8 mouse cellular contexts compared by ENCODE assay signal in genomic region chr8:126667721-126668656, GRCm38 (mm10).
DNase-seq lines count a peak whose midpoint lies in the region; ATAC-seq lines count a peak whose summit lies in the region.

No protein-coding gene starts in this region.

- 22% methylated on average over 16 of the region's 16 CpGs for WGBS in forebrain, embryonic 16.5 days

- no peak overlapping the region for H3K4me3 ChIP-seq in forebrain, embryonic 16.5 days (replicated peaks; ENCODE audit: low read length)

- H3K27me3 ChIP-seq in forebrain, embryonic 16.5 days (replicated peaks; ENCODE audit: control insufficient read depth, insufficient read depth, low read length): no peaks in the 10 kb centered on the region

- peak overlapping the region; percentile 2; the same call in 1 of the 2 replicates for H3K4me2 ChIP-seq in forebrain, embryonic 16.5 days (ENCODE audit: low read length)

- intact Hi-C loops in heart, postnatal 14 days (cut with DNase I): loop anchor here (1.0 to 5.0 kb wide), 7 partner anchors 68 to 249 kb away; no protein-coding TSS in a partner anchor

- H3K9me3 ChIP-seq in forebrain, embryonic 16.5 days (ENCODE audit: control insufficient read depth, low read length): no peaks in the 10 kb centered on the region

- peak overlapping the region; percentile 99 for H3K27ac ChIP-seq in forebrain, embryonic 16.5 days (ENCODE audit: low read length)

- peaks cover 57% of the 10 kb centered on the region for H3K4me1 ChIP-seq in forebrain, embryonic 16.5 days (replicated peaks; ENCODE audit: control insufficient read depth, insufficient read depth, low read length)

- DNase-seq in urinary bladder, adult 18-20 months (ENCODE audit: low spot score in 2 of 2): peak; percentile 15 to 72
- DNase-seq in urinary bladder, postnatal 25 days (ENCODE audit: low spot score): no peak
- DNase-seq in heart, postnatal 14 days: peak; percentile 85 to 90
- DNase-seq in layer of hippocampus, adult 18-20 months (ENCODE audit: low spot score in 2 of 2): peak; percentile 68 to 88
- peak; percentile 83 to 88 for DNase-seq in lung, adult 18-20 months
- peak; percentile 85 for DNase-seq in right cerebral cortex, adult 18-20 months
- no peak for DNase-seq in yolk sac, embryonic 10.5 days (ENCODE audit: low spot score)

- H3K9ac ChIP-seq in forebrain, embryonic 16.5 days (replicated peaks; ENCODE audit: low read depth, low read length): peak overlapping the region; percentile 53

- ATAC-seq in forebrain, embryonic 16.5 days: peak; percentile 59

- no peaks in the 10 kb centered on the region for H3K36me3 ChIP-seq in forebrain, embryonic 16.5 days (ENCODE audit: control insufficient read depth, insufficient read depth)

Comparison
In these comparisons a context has a peak if more than half of its experiments do, and no peak if none do; other contexts are left out.
1. DNase-seq: peak in urinary bladder, adult 18-20 months (2 of 2), heart, postnatal 14 days (2 of 2), layer of hippocampus, adult 18-20 months (2 of 2), lung, adult 18-20 months (2 of 2) and right cerebral cortex, adult 18-20 months (single experiment); none in urinary bladder, postnatal 25 days (single experiment) and yolk sac, embryonic 10.5 days (single experiment).